Mouse (Mus musculus) liver, adult 2 months (tissue): ENCODE measurements at regions not wholly inside any gene's neighbourhood (a gene's known extent, or its start where the extent isn't known, plus 50 kb on each side); places are given as distances from the start of the nearest gene placed in this dataset.

Source experiments
- DNase-seq: peaks from one replicate; pipeline ENCODE4 v3.0.0-alpha.2; 2011; ENCODE audit warnings: low read depth, low spot score; ENCODE audit errors: extremely low read depth
- H3K27ac ChIP-seq: fragments of 200-500 bp; replicated peaks from 2 replicates; pipeline ENCODE4 v1.5.1; 2012; ENCODE audit warnings: low read depth, mild to moderate bottlenecking, control low read depth, inconsistent platforms, low read length; ENCODE audit not compliant: insufficient read depth
- H3K27me3 ChIP-seq: fragments of 200-500 bp; 2 replicates; pipeline ENCODE4 v1.6.1; 2012; ENCODE audit warnings: mild to moderate bottlenecking, moderate library complexity, low read length, inconsistent platforms; ENCODE audit not compliant: control insufficient read depth, insufficient read depth
- H3K36me3 ChIP-seq: fragments of 200-500 bp; 2 replicates; pipeline ENCODE4 v1.6.1; 2012; ENCODE audit warnings: low read length, inconsistent platforms; ENCODE audit not compliant: control insufficient read depth, insufficient read depth
- H3K4me1 ChIP-seq: fragments of 200-500 bp; 2 replicates; pipeline ENCODE4 v1.6.1; 2011; ENCODE audit warnings: low read length; ENCODE audit not compliant: control insufficient read depth, insufficient read depth
- H3K4me3 ChIP-seq: fragments of 200-500 bp; 2 replicates; pipeline ENCODE4 v1.5.1; 2011; ENCODE audit warnings: low read depth, mild to moderate bottlenecking, control low read depth, low read length, moderate library complexity; ENCODE audit not compliant: insufficient read depth
- H3K79me2 ChIP-seq: fragments of 200-500 bp; 2 replicates; pipeline ENCODE4 v1.6.1; 2012; ENCODE audit warnings: inconsistent platforms, mild to moderate bottlenecking, low read length, moderate library complexity; ENCODE audit not compliant: control insufficient read depth, insufficient read depth
- H3K9ac ChIP-seq: fragments of 200-500 bp; 2 replicates; pipeline ENCODE4 v1.6.1; 2012; ENCODE audit warnings: low read depth, mild to moderate bottlenecking, control low read depth, inconsistent platforms, low read length
- CTCF ChIP-seq: fragments of 200-500 bp; IDR thresholded peaks from 2 replicates; pipeline ENCODE4 v1.5.1; 2011; ENCODE audit warnings: low read depth, low read length, control low read depth
- POLR2A ChIP-seq: fragments of 200-500 bp; IDR thresholded peaks from 2 replicates; pipeline ENCODE4 v1.6.1; 2011; ENCODE audit warnings: low read length, control low read depth; ENCODE audit not compliant: insufficient read depth; ENCODE audit errors: extremely low read depth
- WGBS: fragments of 180-500 bp; shearing (Covaris S2); methylation state at CpG from one replicate; pipeline ENCODE4 v1.1.7; 2018; 5-methylcytosine and 5-hydroxymethylcytosine counted together

DNA sequence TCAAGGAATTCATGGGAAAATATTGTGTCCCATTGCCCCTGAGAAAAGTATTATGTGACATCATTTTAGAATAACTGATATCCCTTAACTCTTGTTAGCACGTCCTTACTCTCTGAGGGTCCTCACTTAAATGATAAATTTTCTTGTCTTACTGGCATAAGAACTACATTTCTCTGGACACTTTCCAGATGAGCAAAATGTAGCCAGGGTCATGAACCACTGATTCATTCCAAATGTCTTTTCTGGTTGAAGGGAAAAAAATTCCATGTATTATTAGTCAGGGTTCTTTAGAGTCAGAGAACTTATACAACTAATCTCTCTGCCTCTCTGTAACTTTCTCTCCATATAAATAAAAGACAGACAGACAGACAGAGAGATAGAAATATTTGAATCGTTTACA is 143.5 kb downstream of the Zfp330 start:
- Histone ChIP-seq H3K27me3 (no peaks in the 10 kb centered on the region; the same call in 1 of the 2 replicates), H3K4me3 (no peak overlapping the region), H3K79me2 (no peaks in the 10 kb centered on the region), H3K4me1 (no peaks in the 10 kb centered on the region), H3K9ac (no peak overlapping the region), H3K36me3 (no peaks in the 10 kb centered on the region), H3K27ac (no peak overlapping the region)
- TF ChIP-seq POLR2A (no peak), CTCF (no peak)
- no peak for DNase-seq
- 74% methylated on average over 2 of the region's 2 CpGs for WGBS

DNA sequence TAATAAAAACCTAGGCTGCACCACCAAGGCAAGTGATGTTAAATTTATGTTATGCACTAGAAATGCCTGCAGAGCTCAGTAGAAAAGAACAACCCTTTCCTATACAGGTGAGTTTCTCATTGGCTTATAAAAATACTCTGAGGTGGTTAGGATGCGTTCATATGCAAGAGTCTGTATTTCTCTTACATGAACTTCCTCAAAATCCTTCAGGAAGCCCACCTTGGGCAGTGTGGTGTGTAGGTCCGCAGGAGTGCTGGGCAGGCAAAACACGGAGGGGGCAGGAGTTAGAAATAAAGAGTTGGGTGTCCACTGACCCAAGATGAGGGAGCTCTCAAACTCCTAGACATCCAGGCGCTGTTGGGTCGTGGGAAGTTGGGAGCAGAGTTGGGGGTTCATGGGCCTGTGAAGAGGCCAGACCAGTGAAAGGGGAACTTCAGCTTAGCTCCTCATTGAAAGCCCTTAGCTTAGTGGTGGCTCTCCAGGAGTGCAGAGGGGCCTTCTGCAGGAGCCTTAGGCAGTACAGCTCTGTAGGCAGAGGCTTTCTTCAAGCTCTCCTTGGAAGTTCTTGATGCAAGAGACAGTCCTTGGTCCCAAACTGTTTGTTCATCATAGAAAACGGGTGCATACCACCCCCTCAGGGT is 150.0 kb downstream of the Zfp330 start:
- Histone ChIP-seq H3K36me3 (no peaks in the 10 kb centered on the region), H3K9ac (no peak overlapping the region), H3K27ac (no peak overlapping the region), H3K79me2 (no peaks in the 10 kb centered on the region), H3K4me1 (no peaks in the 10 kb centered on the region), H3K27me3 (no peaks in the 10 kb centered on the region; the same call in 1 of the 2 replicates), H3K4me3 (no peak overlapping the region)
- DNase-seq, result no peak
- WGBS, result 85% methylated on average over 6 of the region's 6 CpGs
- TF ChIP-seq CTCF, result no peak

DNA sequence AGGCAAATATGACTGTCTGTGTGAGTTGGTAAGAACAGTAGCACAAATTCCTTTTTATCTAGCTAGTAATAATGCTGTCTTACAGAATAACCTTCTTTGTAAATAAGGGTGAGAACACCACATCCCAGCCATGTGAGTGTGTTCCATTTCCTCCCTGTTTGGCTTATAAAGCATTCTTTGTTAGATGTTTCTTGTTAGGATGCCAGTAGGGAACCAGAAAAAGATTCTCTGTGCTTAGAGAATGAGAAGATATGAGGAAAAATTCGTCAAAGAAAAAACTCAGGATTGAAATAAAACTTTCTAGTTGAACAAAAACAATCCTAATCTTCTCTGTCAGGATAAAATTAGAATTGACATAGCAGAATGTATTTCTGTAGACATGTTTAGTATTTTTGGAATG is 155.3 kb downstream of the Zfp330 start:
- H3K27me3 ChIP-seq, result no peaks in the 10 kb centered on the region
- no peak overlapping the region for H3K4me3 ChIP-seq
- DNase-seq, result no peak
- no peaks in the 10 kb centered on the region for H3K36me3 ChIP-seq
- no peaks in the 10 kb centered on the region for H3K4me1 ChIP-seq
- H3K9ac ChIP-seq, result no peak overlapping the region
- H3K27ac ChIP-seq, result no peak overlapping the region
- TF ChIP-seq CTCF (no peak), POLR2A (no peak)
- no peaks in the 10 kb centered on the region for H3K79me2 ChIP-seq
- WGBS, result 34% methylated on average over 1 of the region's 1 CpGs

DNA sequence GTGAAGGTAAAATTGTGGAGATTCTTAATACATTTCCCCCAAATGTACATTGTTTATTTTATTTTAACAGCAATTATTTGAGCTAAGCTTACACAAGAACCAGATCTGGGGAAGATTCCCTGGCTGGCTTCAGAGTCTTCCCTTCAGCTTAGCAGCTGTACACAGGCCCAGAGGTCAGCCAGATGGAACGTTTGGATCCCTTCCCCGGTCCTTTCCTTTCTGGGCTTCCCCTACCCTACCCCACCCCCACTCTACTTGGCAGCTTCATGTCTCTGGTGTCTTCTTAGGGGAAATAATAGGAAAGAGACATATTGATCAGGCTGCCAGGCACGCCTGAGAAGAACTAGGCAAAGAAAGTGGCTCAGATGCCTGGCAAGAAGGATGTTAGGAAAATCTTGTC is 172.4 kb downstream of the Zfp330 start:
- peak; percentile 33 for DNase-seq
- no peak for TF ChIP-seq CTCF
- TF ChIP-seq POLR2A, result no peak

DNA sequence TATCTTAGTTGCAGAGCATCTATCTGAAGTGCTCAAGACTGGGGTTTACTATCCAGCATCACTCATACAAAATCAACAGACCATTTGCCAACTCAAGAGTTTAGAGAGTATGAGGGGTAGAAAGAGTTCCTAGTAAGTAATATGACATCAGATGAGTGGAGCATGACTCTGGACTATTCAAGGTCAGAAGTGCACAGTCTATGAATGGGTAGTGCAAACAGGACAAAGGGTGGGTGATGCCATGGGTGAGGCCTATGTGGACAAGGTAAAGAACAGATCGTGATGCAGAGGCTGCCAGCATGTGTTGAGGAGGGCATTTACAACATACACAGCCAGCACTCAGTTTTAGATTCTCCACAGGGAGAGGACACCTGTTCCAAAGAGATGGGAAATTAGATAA is 170.4 kb upstream of the Il15 start:
- TF ChIP-seq CTCF (no peak), POLR2A (no peak)
- DNase-seq, result no peak
- Histone ChIP-seq H3K79me2 (no peaks in the 10 kb centered on the region), H3K4me3 (no peak overlapping the region), H3K27ac (no peak overlapping the region), H3K27me3 (no peaks in the 10 kb centered on the region), H3K36me3 (no peaks in the 10 kb centered on the region), H3K4me1 (no peaks in the 10 kb centered on the region), H3K9ac (no peak overlapping the region)
- 83% methylated on average over 1 of the region's 1 CpGs for WGBS

More for the DNA sequence above, 172.4 kb downstream of the Zfp330 start:
- Histone ChIP-seq H3K79me2 (no peaks in the 10 kb centered on the region), H3K9ac (no peak overlapping the region), H3K27me3 (no peaks in the 10 kb centered on the region), H3K36me3 (no peaks in the 10 kb centered on the region), H3K4me1 (no peaks in the 10 kb centered on the region), H3K4me3 (no peak overlapping the region), H3K27ac (no peak overlapping the region)
- 48% methylated on average over 3 of the region's 3 CpGs for WGBS

DNA sequence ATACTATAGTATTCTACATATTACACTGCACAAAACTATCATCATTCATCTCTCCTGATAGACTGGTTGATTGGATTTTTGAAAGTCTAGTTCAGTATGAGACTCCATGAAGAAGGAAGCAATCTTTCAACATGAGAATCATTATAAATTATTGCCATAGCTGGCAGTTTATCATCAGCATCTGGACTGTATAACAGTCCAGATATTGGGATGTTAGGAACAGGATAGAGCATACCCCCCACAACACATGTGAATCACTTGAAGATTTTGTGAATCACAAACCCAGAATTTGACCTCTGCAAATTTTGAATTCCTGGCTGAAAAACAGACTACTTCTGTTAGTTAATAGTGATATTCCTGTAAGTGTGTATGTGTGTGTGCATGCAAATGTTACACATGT is 135.1 kb upstream of the Il15 start:
- Histone ChIP-seq H3K79me2 (no peaks in the 10 kb centered on the region), H3K4me1 (no peaks in the 10 kb centered on the region), H3K27me3 (no peaks in the 10 kb centered on the region), H3K36me3 (no peaks in the 10 kb centered on the region), H3K9ac (no peak overlapping the region), H3K4me3 (no peak overlapping the region), H3K27ac (no peak overlapping the region)
- no peak for TF ChIP-seq POLR2A
- TF ChIP-seq CTCF, result no peak
- DNase-seq, result no peak
